Mouse (Mus musculus): ENCODE data around the gene Zfp92.
"Not testable (repeated sequence)": the region's sequence is repeated elsewhere in the genome, so short reads cannot be mapped to it uniquely, and the experiment has no call there.

Zfp92 gene

DNA sequence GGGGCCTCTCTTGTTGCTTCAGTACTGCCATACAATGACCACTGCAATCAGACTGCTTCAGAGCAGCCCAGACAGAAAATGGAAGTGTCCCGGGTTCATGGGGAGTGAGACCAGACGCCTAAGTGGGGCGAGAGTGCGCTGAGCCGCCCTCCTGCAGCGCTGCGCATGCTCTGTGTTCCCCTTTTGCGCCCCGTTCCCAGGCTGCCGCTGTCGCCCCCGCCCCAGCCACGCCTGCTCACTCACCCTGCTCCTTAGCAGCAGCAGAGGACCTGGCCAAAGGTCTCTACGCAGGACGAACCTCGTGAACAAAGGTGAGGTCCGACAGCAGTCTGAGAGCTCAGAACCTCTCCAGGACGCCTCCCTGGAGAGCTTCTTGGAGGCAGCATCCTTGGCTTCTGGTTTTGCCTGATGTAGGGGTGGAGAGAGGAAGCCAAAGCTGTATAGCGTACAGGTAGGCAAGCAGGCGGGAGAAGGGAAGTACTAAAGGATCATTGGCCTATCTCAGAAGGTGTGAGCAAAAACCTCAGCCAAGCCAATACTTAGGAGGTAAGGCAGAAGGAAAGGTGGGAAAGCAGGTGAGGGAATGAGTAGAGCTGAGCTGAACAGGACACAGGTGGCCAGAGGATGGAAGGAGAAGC is at the start of gene Zfp92:
Gene Zfp92 (plus strand): TSS at position 217 of the 638 bp plus-strand sequence.
- DNase-seq (ENCODE audit: low spot score in 2 of 2): peak in 1 of 2 experiments; percentile 18

DNA sequence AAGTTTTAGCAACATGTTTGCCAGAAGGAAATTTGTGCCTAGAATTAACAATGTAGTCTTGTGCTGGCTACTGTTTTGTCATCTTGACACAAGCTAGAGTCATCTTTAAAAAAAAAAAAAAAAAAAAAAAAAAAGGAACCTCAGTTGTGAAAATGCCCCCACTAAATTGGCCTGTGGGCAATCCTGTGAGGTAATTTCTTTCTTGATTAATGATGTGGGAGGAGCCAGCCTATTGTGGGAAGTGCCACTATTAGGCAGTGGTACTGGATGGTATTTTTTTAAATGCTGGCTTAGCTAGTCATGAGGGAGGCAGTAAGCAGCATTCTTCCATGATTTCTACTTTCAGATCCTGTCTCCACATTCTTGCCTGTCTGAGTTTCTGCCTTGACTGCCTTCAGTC is 47.6 kb upstream of the Zfp92 start:
- DNase-seq (ENCODE audit: low spot score in 2 of 2): no peak

DNA sequence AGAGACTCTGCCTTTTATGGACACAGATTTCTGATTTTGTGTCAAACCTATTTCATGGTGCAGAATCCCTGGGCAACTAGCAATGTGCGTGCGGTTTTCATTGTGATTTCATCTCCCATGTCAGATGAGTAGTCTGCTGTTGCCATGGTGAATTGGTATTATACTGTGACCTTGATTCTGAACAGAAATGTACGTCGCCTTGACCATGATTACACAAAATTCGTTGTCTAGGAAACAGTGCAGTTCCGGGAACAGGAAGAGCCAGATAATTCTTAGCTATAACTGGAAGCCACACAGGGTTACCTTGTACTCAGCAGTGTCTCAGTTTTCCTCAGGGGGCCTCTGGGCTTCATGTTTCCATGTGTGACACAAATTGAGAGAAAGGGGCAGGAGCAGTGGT is 26.5 kb upstream of the Zfp92 start:
- no peak for DNase-seq (ENCODE audit: low spot score in 2 of 2)

DNA sequence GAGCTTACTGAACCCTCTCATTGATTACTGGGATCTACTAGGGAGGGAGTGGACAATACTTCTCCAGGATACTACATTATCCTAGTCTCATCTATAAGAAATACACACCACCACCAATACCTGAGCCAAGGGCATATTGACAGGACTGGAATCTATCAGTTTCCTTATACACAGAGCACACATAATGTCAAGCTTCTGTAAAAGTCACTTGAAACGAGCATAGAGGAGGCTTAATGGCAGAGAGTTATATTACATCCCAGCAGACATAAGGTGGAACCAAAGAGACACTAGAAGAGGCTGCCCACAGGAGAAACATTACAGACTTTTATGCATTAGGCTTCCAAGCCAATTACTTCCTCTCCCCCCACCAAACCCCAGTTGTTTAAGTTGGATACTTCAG is 26.0 kb upstream of the Zfp92 start:
- no peak for DNase-seq (ENCODE audit: low spot score in 2 of 2)

DNA sequence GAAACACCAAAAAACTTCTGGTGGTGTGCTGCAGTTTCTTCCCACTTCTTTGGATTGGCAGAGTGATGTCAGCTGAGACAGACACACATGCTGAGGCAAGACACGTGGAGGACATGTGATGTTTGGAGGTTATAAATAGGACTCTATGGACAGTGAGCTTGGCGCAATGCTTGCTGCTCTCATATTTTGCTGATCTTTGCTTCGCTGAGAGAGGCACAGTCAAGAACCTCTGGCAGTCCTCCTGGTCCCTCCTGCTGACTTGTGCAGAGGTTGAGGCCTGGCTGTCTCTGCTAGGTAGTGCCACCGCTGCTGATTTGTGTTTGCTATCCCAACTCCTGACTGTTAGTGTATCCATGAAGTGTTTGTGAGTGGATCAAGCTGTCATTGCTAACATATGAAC is 19.4 kb upstream of the Zfp92 start:
- DNase-seq (ENCODE audit: low spot score in 2 of 2): no peak

DNA sequence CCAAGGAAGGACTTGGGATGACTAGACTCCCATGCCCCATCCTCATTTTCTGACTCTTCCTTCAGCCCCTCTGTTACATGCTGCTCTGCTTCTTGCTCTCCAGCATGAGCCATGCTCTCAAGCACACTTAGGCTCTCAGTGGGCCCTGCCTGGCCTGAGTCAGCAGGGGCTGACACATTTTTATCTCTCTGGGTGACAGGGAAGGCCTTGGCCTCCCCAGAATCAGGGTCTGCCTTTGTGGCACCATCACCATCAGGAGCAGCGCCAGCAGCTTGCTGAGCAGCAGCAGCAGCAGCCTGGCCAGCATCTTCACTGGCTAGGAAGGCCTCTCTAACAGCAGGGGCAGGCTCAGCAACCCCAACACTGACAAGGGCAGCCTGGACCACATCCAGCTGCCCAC is 14.4 kb upstream of the Zfp92 start:
- no peak for DNase-seq (ENCODE audit: low spot score in 2 of 2)

DNA sequence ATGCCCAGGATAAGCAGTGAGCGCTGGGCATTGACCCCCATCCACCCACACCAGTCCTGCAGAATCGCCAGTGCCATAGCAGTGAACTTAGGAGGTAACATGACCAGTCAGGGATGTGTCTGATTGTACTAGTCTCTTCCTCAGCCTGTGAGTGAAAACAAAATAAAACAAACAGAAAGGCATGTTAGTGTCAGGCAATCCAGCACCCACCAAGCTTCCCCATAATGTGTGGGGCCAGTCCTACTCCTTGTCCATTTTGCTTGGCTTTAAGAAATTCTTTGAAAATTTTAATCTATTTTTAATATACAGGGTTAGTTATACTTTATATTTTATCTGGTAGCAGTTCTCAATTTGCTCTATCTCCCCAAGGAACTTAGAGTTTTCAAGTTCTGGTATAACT is 12.3 kb upstream of the Zfp92 start, which contains the start of gene Gm18336:
Gene Gm18336 (minus strand): TSS at position 101 of the 400 bp plus-strand sequence.
- DNase-seq (ENCODE audit: low spot score in 2 of 2): not testable (repeated sequence)

DNA sequence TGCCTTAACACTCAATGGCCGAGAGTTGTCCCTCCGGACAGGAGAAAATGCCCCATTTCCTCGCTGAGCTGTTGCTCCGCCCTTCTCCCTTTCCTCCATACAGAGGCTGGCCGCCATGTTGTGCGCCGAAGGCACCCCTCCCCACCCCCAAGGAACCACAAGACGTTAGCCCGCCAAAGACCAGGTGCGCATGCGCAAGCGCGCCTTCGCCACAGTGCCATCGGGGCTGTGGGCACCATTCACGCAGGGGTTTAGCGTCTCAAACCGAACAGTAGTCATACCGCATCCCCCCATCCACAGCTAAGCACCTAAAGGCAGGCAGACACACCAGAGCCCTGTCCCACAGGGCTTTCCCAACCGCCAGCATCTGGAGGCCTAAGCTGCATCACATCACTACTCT is 9.9 kb upstream of the Zfp92 start:
- no peak for DNase-seq (ENCODE audit: low spot score in 2 of 2)

DNA sequence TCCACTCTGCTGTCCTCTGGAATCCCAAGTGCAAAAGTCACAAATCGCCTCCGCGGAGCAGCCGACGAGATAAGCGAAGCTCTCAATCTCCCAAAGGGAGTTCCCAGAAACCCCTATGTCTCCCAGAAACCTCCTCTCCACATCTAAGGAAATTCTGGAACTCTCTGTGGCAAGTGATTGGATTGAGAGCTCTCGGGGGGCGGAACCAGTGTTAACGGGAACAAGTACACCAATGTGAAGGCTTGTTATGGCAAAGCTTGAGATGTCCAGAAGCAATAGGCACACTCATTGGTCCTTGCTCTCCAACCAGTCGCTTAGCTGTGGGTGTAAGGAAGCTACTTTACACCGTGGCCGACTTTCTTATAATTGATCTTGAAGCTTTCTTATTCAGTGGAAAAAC is 9.3 kb upstream of the Zfp92 start:
- DNase-seq (ENCODE audit: low spot score in 2 of 2): no peak

DNA sequence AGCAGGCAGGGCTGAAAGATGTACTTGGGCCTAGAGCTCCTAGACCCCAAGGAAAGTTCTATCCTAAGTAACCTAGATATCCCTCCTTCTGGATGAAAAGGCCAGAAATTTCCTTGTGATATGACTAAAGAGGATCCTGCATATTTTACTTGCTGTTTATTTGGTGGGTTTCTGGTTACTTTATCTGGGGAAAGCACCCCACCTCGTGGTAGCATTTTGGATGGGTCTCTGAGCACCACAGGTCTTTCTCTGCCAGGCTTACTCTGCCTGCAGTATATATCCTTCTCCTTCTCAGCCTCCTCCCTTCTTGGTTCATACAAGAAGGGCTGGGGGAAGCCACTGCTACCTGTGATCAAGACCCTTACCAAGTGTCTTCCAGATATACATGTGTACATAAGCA is 1.9 kb downstream of the Zfp92 start:
- DNase-seq (ENCODE audit: low spot score in 2 of 2): no peak

DNA sequence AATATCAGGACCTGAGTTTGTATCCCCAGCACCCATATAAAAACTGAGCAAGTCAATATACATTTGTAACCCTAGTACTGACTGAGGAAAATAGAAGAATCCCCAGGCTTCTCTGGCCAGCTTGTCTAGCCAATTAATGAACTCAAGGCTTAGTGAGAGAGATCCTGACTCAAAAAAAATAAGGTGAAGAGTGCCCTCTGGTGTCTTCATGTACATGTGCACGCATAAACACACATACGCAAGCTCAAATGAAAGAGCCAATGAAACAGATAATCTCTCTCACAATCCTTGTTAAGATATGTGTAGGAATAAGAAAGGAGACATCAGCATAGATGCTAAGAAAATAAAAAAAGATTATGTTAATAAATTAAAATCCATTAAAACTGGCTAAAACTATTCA is 19.1 kb downstream of the Zfp92 start:
- peak in 1 of 2 experiments; percentile 8 for DNase-seq (ENCODE audit: low spot score in 2 of 2)

DNA sequence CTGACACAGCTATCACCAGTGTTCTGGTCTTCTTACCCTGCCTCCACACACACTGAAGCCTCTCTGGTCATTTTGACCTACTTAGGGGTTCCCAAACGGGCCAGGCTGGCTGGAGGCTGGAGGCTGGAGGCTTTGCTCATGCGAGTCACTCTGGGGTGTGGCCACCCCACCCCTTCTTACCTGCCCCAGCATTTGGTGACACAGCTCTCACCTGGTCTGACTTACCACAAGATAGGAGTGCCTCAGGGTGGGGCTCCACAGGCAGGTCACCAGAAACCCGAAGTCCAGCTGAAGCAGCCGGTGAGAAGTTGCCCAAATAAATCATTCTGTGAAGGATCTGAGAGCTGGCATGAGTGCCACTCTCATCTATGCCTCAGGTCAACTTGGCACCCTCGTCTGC is 22.0 kb downstream of the Zfp92 start:
- DNase-seq (ENCODE audit: low spot score in 2 of 2): no peak

DNA sequence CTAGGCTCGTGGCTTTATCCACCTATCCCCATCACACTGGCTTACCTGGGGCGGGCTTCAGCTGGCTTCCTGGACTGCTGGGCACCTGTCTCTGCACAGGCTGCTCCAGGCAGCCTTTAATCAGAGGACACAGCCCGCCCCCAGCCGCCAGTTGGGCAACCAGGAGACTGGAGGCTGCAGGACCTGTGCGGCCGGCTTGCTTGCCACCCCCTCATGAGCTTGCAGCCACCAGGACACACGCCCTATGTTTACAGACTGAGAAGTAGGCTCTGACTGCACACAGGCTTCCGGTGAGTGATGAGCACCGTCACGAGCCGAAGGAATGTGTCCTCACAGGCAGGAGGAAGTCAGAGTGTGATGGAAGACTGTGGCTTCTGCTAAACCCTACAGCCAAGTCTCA is 24.4 kb downstream of the Zfp92 start, which contains the start of gene Trex2:
Gene Trex2 (minus strand): TSS at position 93 of the 400 bp plus-strand sequence.
- DNase-seq (ENCODE audit: low spot score in 2 of 2): no peak

DNA sequence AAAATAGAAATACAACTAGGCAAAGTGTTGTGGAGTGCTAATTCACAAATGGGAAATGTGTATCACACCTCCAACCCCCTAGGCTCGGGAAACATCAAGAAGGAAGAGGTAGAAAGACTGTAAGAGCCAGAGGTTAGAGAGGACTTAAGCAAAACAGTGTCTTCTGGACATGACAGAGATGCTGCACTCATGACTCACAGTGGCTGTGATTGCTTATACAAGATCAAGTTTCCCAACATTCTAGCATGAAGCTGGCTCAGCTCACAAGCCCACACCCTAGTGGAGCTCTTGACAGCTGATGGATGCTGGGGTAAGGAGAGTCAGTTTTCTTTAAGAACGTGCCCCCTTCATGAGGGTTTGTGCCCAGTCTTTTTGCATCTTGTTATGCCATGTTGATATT is 30.5 kb downstream of the Zfp92 start:
- DNase-seq (ENCODE audit: low spot score in 2 of 2): no peak

DNA sequence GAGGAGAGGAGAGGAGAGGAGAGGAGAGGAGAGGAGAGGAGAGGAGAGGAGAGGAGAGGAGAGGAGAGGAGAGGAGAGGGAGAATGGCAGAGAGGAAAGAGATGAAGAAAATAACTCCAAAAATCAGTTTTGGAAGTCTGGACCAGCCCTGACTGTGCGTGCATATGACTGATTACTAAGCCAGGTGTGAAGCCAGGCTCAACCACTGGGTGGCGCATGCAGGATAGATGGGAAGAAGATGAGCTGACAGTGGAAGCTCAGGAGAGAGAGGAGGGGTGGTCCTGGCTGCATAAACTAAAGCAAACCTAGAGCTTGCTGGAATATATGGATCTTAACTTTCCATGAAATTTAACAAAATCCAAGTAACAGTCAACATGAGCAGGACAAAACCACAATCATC is 41.1 kb downstream of the Zfp92 start:
- DNase-seq (ENCODE audit: low spot score in 2 of 2): peak; percentile 37 to 63

DNA sequence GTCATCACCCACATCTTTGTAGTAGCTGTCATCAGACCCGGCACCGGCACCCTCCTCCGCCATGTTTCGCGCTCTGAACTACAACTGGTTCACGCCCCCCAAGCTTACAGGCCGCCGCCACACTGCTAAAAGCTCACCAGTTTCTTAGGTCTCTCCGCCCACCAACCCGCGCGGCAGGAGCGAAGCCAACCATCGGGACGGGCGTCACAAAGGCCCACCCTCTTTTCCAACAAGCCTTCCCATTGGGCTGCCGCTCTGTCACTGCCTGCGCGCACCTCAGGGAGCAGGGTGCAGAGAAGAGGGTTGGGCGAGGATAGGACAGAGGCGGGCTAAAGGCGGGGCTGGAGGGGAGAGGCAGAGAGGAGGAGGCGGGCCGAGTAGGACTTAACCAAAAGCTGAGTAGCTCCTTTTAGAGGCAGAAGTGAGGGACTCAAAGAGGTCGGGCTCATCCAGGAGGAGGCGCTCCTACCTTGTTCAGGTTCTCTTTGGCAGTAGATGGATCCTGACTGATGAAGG is 48.0 kb downstream of the Zfp92 start, which contains the start of gene Haus7:
Gene Haus7 (minus strand): TSS at position 168 of the 516 bp plus-strand sequence.
- peak; percentile 80 to 92 for DNase-seq (ENCODE audit: low spot score in 2 of 2)

DNA sequence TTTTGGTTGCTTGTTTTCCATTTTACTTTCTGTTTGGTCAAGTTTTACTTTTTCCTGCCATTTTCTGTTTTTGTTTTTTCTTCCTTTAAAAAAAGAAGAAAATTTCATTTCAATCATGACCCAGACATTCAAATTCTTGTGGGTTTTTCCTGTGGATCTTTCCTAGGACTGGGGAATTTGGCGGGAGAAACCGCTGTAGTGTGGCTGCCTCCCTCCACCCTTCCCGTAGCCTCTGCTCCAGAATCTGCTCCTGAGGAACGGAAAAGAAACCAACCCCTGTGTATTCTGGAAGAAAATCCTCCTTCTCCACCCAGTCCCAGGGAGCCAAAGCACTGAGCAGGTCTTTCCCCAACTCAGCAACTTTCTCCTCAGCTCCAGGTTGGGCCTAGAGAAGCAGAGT is 49.9 kb downstream of the Zfp92 start:
- DNase-seq (ENCODE audit: low spot score in 2 of 2): no peak

DNA sequence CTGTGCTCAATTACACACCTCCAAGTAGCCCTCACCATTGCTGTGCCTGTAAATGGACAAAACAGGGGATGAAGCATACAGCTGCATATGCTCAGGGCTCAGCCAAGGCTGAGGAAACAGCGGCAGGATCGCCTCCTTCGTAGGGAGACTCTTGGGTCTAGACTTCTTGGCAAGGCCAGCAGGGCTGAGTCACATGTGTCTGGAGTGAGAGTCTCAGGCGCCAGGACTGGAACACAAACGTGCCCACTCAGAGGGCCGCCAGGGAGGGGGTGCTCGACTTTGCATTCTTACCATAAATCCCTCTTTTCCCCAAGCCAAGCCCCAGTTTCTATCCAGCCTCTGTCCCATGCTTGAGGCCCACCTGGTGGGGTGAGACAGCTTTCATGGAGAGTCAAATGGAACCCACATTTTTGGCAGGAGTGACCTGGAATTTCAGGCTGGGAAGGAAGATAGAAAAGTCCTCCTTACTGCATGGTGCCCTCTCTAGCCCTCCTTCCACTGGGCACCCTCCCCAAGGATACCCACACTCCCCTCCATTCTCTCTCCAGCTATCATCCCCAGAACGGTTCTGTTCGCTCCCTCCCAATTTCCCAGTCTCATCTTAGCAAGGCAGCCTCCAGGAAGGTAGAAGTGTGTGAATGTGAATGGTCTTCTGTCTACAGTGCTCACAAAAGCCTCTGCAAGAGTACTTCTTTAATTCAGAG is 54.7 kb downstream of the Zfp92 start:
- no peak for DNase-seq (ENCODE audit: low spot score in 2 of 2)

DNA sequence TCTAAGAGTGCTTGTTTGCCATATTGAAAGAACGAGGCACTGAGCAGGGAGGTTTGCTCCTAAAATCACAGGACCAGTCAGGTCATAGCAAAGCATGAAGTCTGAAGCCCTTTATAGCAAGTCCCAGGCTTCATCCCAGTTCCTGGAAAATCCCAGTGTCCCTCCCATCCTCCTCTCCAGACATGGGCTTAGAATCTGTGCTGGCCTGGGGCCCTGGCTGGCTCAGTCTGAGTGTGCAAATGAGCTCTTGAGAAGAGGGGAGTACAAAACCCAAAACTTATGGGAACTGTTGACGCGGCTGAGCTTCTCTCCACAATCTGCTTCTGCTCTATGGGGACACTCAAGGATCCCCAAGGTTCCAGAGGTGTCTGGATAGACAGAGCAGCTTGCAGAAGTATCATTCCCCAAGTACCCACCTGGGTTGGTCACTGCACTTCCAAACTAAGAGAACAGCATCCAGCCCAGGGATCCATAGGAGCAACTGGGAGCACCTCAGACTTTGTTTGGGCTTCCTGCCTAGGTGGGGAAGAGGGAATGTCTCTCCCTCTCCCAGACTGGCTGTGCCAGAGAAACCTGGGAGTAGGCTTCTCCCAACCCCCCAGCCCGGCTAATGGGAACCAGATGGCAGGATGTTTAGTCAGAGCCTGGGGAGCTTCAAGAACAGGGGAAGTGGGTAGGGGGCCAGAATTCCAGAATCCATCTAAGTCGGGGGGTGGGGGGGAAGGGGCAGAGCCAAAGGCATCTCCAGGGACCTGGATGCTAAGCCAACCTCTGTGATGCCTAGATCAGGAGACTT is 56.7 kb downstream of the Zfp92 start:
- no peak for DNase-seq (ENCODE audit: low spot score in 2 of 2)

DNA sequence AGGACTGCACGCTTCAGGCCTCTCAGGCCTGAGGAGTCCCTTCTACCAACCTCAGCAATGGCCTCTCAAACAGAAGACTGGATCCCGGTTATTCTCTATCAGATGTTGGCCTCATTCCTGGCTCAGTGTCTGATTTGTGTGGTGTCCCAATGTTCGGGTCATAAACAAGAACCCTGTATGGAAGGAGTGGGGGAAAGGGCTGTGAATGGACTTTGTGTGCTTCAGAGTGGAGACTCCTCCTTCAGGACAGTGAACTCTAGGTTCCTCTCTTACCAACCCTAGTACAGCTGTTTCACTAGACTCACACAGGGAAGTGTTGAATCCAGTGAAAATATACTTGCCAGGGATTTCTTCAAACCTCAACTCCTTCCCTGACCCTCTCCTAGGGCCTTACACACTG is 57.4 kb downstream of the Zfp92 start:
- DNase-seq (ENCODE audit: low spot score in 2 of 2): no peak

DNA sequence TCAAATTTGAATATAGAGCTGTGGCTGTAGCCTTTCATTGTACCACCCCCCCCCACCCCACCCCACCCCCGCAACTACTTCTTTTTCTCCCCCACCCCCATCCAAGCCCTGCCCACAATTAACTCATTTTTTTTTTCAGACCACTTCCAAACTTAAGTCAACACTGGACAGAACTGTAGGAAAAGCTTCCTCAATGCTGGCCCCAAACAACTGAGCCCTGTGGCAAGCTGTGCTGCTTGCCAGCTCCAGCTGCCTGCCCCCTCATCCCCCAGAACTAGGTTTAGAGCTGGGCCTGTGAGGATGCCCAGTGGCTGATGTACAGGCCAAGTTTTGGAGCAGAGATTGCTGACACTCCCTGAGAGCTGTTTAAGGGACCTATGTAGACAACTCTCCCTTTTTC is 57.9 kb downstream of the Zfp92 start:
- DNase-seq (ENCODE audit: low spot score in 2 of 2): no peak

DNA sequence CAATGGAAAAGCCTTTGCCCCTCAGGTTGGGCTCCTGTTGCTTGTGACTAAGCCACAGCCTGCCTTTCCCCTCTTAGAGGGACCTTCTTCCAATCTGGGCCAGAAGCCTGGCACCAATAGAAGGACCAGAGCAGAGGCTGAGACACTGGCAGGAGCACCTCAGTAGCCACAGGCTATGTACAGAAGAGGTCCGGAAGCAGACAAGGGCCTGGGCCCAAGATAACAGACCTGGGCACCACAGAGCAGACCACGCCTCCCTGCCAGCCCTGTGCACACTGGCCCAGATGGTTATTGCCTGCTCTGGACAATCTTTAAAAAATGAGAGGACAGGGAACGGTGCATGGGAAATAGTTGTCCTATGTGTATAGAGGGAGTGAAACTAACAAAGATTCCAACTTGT is 60.9 kb downstream of the Zfp92 start:
- no peak for DNase-seq (ENCODE audit: low spot score in 2 of 2)

Data from thymus, postnatal 10 days (tissue).